Mouse (Mus musculus) limb, embryonic 15.5 days (tissue): ENCODE results near the gene Afmid. TPM values are rescaled to one million over a fixed set of nuclear protein-coding genes. Genes with fewer than 3 reads are reported as not detected.

Experiments
- ATAC-seq: fragments of 200-750 bp; cut with Nextera tagmentation; 2 replicates; pipeline ENCODE4 v1.8.0; 2017; ENCODE audit warnings: low read depth, moderate TSS enrichment; ENCODE audit not compliant: insufficient number of reproducible peaks, low FRiP score, low TSS enrichment
- H3K27ac ChIP-seq: fragments of 300-500 bp; sonication (generic); 2 replicates; pipeline ENCODE4 v1.5.1; 2015; ENCODE audit warnings: moderate library complexity, mild to moderate bottlenecking, inconsistent platforms
- H3K27me3 ChIP-seq: fragments of 300-500 bp; sonication (generic); 2 replicates; pipeline ENCODE4 v1.6.1; 2015; ENCODE audit warnings: inconsistent platforms
- H3K36me3 ChIP-seq: fragments of 300-500 bp; sonication (generic); 2 replicates; pipeline ENCODE4 v1.6.1; 2015; ENCODE audit warnings: inconsistent platforms
- H3K4me1 ChIP-seq: fragments of 300-500 bp; sonication (generic); 2 replicates; pipeline ENCODE4 v1.6.1; 2015; ENCODE audit warnings: inconsistent platforms
- H3K4me2 ChIP-seq: fragments of 300-500 bp; sonication (generic); 2 replicates; pipeline ENCODE4 v1.6.1; 2015; ENCODE audit warnings: mild to moderate bottlenecking, inconsistent platforms
- H3K4me3 ChIP-seq: fragments of 300-500 bp; sonication (generic); 2 replicates; pipeline ENCODE4 v1.5.1; 2015; ENCODE audit warnings: mild to moderate bottlenecking, inconsistent platforms
- H3K9ac ChIP-seq: fragments of 300-500 bp; sonication (generic); 2 replicates; pipeline ENCODE4 v1.6.1; 2015; ENCODE audit warnings: inconsistent platforms
- H3K9me3 ChIP-seq: fragments of 300-500 bp; sonication (generic); 2 replicates; pipeline ENCODE4 v1.6.1; 2016; ENCODE audit warnings: inconsistent platforms
- WGBS: fragments of 180-500 bp; shearing (Covaris S2); methylation state at CpG from one replicate; pipeline ENCODE4 v1.1.7; 2015; 5-methylcytosine and 5-hydroxymethylcytosine counted together
- polyA plus RNA-seq: library from polyadenylated mRNA; unstranded; fragments of >200 nt; fragmentation: Nextera tagmentation; extraction: Ambion mirVana; gene quantifications from 2 replicates; pipeline ENCODE4 v1.2.1, GENCODE M21; 2015

The Afmid gene
- polyA plus RNA-seq, 1 experiment from 2014 or later = 4.9 TPM

GRCm38 (mm10) chr11:117877917-117878745 is 52.4 kb downstream of the Afmid start:
- Histone ChIP-seq H3K4me2 (peak overlapping the region; percentile 27; the same call in 1 of the 2 replicates), H3K4me3 (no peak overlapping the region), H3K36me3 (no peaks in the 10 kb centered on the region), H3K9ac (no peak overlapping the region), H3K27ac (0 out of 2 replicates have a peak overlapping the region, but pooled peaks have one; percentile 0), H3K27me3 (no peaks in the 10 kb centered on the region), H3K4me1 (peaks cover 39% of the 10 kb centered on the region), H3K9me3 (no peaks in the 10 kb centered on the region)
- no peak for ATAC-seq
- 23% methylated on average over 13 of the region's 13 CpGs for WGBS

- peak overlapping the region; percentile 27; the same call in 1 of the 2 replicates for H3K4me2 ChIP-seq
- no peaks in the 10 kb centered on the region for H3K9me3 ChIP-seq
- ATAC-seq = no peak
- no peak overlapping the region for H3K9ac ChIP-seq
- WGBS = 14% methylated on average over 8 of the region's 8 CpGs
- H3K4me1 ChIP-seq = peaks cover 41% of the 10 kb centered on the region
- no peak overlapping the region for H3K4me3 ChIP-seq
- no peaks in the 10 kb centered on the region for H3K36me3 ChIP-seq
- H3K27me3 ChIP-seq = no peaks in the 10 kb centered on the region
- H3K27ac ChIP-seq = 0 out of 2 replicates have a peak overlapping the region, but pooled peaks have one; percentile 0
Measured at GRCm38 (mm10) chr11:117878892-117879291, 53.2 kb downstream of the Afmid start.

GRCm38 (mm10) chr11:117879676-117880075 is 54.0 kb downstream of the Afmid start:
- Histone ChIP-seq H3K9me3 (no peaks in the 10 kb centered on the region), H3K27ac (no peak overlapping the region), H3K4me3 (no peak overlapping the region), H3K9ac (no peak overlapping the region), H3K4me2 (no peak overlapping the region), H3K4me1 (peaks cover 45% of the 10 kb centered on the region), H3K27me3 (no peaks in the 10 kb centered on the region), H3K36me3 (no peaks in the 10 kb centered on the region)
- ATAC-seq = no peak
- 81% methylated on average over 6 of the region's 6 CpGs for WGBS

GRCm38 (mm10) chr11:117880336-117880976 is 54.7 kb downstream of the Afmid start:
- no peak overlapping the region for H3K4me3 ChIP-seq
- no peak overlapping the region for H3K27ac ChIP-seq
- H3K36me3 ChIP-seq = no peaks in the 10 kb centered on the region
- peaks cover 45% of the 10 kb centered on the region for H3K4me1 ChIP-seq
- WGBS = 86% methylated on average over 9 of the region's 9 CpGs
- no peaks in the 10 kb centered on the region for H3K27me3 ChIP-seq
- no peak for ATAC-seq
- no peak overlapping the region for H3K4me2 ChIP-seq
- H3K9ac ChIP-seq = no peak overlapping the region
- H3K9me3 ChIP-seq = no peaks in the 10 kb centered on the region

- Histone ChIP-seq H3K9ac (no peak overlapping the region), H3K27me3 (no peaks in the 10 kb centered on the region), H3K4me3 (no peak overlapping the region), H3K4me2 (no peak overlapping the region), H3K9me3 (no peaks in the 10 kb centered on the region), H3K36me3 (no peaks in the 10 kb centered on the region), H3K4me1 (peaks cover 45% of the 10 kb centered on the region), H3K27ac (no peak overlapping the region)
- ATAC-seq = no peak
- 77% methylated on average over 6 of the region's 6 CpGs for WGBS
Measured at GRCm38 (mm10) chr11:117880977-117881358, 55.2 kb downstream of the Afmid start.

GRCm38 (mm10) chr11:117881787-117882186 is 56.1 kb downstream of the Afmid start:
- no peaks in the 10 kb centered on the region for H3K27me3 ChIP-seq
- ATAC-seq = no peak
- peaks cover 49% of the 10 kb centered on the region for H3K4me1 ChIP-seq
- H3K9me3 ChIP-seq = no peaks in the 10 kb centered on the region
- H3K4me3 ChIP-seq = no peak overlapping the region
- no peaks in the 10 kb centered on the region for H3K36me3 ChIP-seq
- H3K9ac ChIP-seq = no peak overlapping the region
- H3K27ac ChIP-seq = peak overlapping the region; percentile 61; the same call in 1 of the 2 replicates
- 20% methylated on average over 8 of the region's 8 CpGs for WGBS
- H3K4me2 ChIP-seq = no peak overlapping the region

GRCm38 (mm10) chr11:117882208-117882607 is 56.5 kb downstream of the Afmid start:
- ATAC-seq = no peak

GRCm38 (mm10) chr11:117886000-117886399 is 60.3 kb downstream of the Afmid start:
- Histone ChIP-seq H3K4me1 (peaks cover 65% of the 10 kb centered on the region), H3K27ac (no peak overlapping the region), H3K27me3 (no peaks in the 10 kb centered on the region; the same call in 1 of the 2 replicates), H3K9me3 (no peaks in the 10 kb centered on the region), H3K4me3 (no peak overlapping the region), H3K36me3 (no peaks in the 10 kb centered on the region), H3K4me2 (no peak overlapping the region), H3K9ac (no peak overlapping the region)
- 49% methylated on average over 5 of the region's 5 CpGs for WGBS
- ATAC-seq = no peak

More at GRCm38 (mm10) chr11:117882208-117882607, 56.5 kb downstream of the Afmid start:
- Histone ChIP-seq H3K27ac (peak overlapping the region; percentile 61; the same call in 1 of the 2 replicates), H3K4me2 (no peak overlapping the region), H3K9ac (no peak overlapping the region), H3K4me3 (no peak overlapping the region), H3K4me1 (peaks cover 49% of the 10 kb centered on the region), H3K27me3 (no peaks in the 10 kb centered on the region), H3K36me3 (no peaks in the 10 kb centered on the region), H3K9me3 (no peaks in the 10 kb centered on the region)
- whole genome bisulfite sequencing = 57% methylated on average over 1 of the region's 1 CpGs

- Histone ChIP-seq H3K9me3 (no peaks in the 10 kb centered on the region), H3K27ac (peak overlapping the region; percentile 83), H3K4me2 (peak overlapping the region; percentile 58), H3K4me3 (peak overlapping the region; percentile 30), H3K27me3 (no peaks in the 10 kb centered on the region; the same call in 1 of the 2 replicates), H3K36me3 (no peaks in the 10 kb centered on the region), H3K4me1 (peaks cover 57% of the 10 kb centered on the region), H3K9ac (peak overlapping the region; percentile 8)
- WGBS = 17% methylated on average over 20 of the region's 20 CpGs
- no peak for ATAC-seq
Measured at GRCm38 (mm10) chr11:117888168-117888852, 62.6 kb downstream of the Afmid start.

GRCm38 (mm10) chr11:117888853-117889822 is 63.4 kb downstream of the Afmid start:
- Histone ChIP-seq H3K4me2 (peak overlapping the region; percentile 58), H3K9me3 (no peaks in the 10 kb centered on the region), H3K27me3 (no peaks in the 10 kb centered on the region; the same call in 1 of the 2 replicates), H3K36me3 (no peaks in the 10 kb centered on the region), H3K27ac (peak overlapping the region; percentile 83), H3K4me3 (peak overlapping the region; percentile 30), H3K4me1 (peaks cover 49% of the 10 kb centered on the region), H3K9ac (peak overlapping the region; percentile 8; the same call in 1 of the 2 replicates)
- WGBS = 6% methylated on average over 33 of the region's 33 CpGs
- peak; percentile 70 for ATAC-seq
